Mouse (Mus musculus): ENCODE data around the gene Hoxb5.

The Hoxb5 gene

GRCm38 (mm10) chr11:96303151-96304099, at the start of gene Hoxb5:
Gene Hoxb5 (plus strand): TSS chr11:96303336.
- DNase-seq: peak; percentile 93

GRCm38 (mm10) chr11:96254221-96254620, 48.9 kb upstream of the Hoxb5 start:
- DNase-seq: peak; percentile 87

- peak; percentile 33 for DNase-seq
Observed at GRCm38 (mm10) chr11:96255111-96255995, 47.8 kb upstream of the Hoxb5 start.

- no peak for DNase-seq
Observed at GRCm38 (mm10) chr11:96255996-96256445, 47.1 kb upstream of the Hoxb5 start.

- no peak for DNase-seq
Observed at GRCm38 (mm10) chr11:96257141-96257540, 46.0 kb upstream of the Hoxb5 start.

- DNase-seq: peak; percentile 83
Observed at GRCm38 (mm10) chr11:96259038-96259437, 44.1 kb upstream of the Hoxb5 start.

GRCm38 (mm10) chr11:96259511-96259910, 43.6 kb upstream of the Hoxb5 start:
- no peak for DNase-seq

GRCm38 (mm10) chr11:96260310-96260970, 42.7 kb upstream of the Hoxb5 start:
- peak; percentile 52 for DNase-seq

GRCm38 (mm10) chr11:96261323-96261890, 41.7 kb upstream of the Hoxb5 start:
- DNase-seq: peak; percentile 92

GRCm38 (mm10) chr11:96262262-96262830, 40.8 kb upstream of the Hoxb5 start:
- DNase-seq: peak; percentile 22

- DNase-seq: peak; percentile 20
Observed at GRCm38 (mm10) chr11:96263636-96264389, 39.3 kb upstream of the Hoxb5 start.

- DNase-seq: no peak
Observed at GRCm38 (mm10) chr11:96264390-96265020, 38.6 kb upstream of the Hoxb5 start.

- peak; percentile 87 for DNase-seq
Observed at GRCm38 (mm10) chr11:96265954-96266353, 37.2 kb upstream of the Hoxb5 start.

- DNase-seq: peak; percentile 22
Observed at GRCm38 (mm10) chr11:96267021-96267920, 35.9 kb upstream of the Hoxb5 start.

- DNase-seq: no peak
Observed at GRCm38 (mm10) chr11:96268031-96268745, 34.9 kb upstream of the Hoxb5 start.

- DNase-seq: peak; percentile 83
Observed at GRCm38 (mm10) chr11:96269869-96270268, 33.3 kb upstream of the Hoxb5 start.

GRCm38 (mm10) chr11:96270996-96271540, 32.1 kb upstream of the Hoxb5 start, which contains the start of gene Hoxb9:
Gene Hoxb9 (plus strand): TSS chr11:96271457.
- peak; percentile 66 for DNase-seq

GRCm38 (mm10) chr11:96271541-96272011, 31.6 kb upstream of the Hoxb5 start:
- peak; percentile 75 for DNase-seq

All from kidney, adult 9 months (tissue).